Mouse (Mus musculus): ENCODE measurements around the gene Cbx4.

DNA sequence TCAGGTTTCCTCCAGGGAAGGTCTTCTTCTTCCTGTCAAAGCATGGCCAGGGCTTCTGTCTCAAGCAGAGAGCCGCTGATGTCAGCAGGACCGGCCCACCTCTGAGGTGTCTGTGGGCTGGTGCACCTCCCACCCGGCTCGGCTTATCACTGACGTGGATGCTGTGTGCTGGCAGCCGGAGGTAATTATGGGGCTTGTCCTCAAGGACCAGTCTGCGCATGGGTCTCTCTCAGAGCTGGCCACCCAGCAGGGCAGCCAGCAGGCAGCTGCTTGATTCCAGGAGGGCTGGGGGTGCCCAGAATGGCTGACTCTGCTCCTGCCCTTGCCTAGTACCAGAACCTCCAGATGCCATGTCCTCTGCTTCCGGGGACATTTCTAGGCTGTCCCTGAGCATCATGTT is 19.7 kb upstream of the Cbx4 start:
- TF ChIP-seq POLR2A (IDR thresholded peaks at IDR 0.05; ENCODE audit: insufficient read depth, low read depth, low read length): no peak
- TF ChIP-seq EP300 (IDR thresholded peaks at IDR 0.05; ENCODE audit: insufficient read depth, low read depth, low read length): no peak
